8 mouse cellular contexts compared by ENCODE assay signal in the genomic region with DNA sequence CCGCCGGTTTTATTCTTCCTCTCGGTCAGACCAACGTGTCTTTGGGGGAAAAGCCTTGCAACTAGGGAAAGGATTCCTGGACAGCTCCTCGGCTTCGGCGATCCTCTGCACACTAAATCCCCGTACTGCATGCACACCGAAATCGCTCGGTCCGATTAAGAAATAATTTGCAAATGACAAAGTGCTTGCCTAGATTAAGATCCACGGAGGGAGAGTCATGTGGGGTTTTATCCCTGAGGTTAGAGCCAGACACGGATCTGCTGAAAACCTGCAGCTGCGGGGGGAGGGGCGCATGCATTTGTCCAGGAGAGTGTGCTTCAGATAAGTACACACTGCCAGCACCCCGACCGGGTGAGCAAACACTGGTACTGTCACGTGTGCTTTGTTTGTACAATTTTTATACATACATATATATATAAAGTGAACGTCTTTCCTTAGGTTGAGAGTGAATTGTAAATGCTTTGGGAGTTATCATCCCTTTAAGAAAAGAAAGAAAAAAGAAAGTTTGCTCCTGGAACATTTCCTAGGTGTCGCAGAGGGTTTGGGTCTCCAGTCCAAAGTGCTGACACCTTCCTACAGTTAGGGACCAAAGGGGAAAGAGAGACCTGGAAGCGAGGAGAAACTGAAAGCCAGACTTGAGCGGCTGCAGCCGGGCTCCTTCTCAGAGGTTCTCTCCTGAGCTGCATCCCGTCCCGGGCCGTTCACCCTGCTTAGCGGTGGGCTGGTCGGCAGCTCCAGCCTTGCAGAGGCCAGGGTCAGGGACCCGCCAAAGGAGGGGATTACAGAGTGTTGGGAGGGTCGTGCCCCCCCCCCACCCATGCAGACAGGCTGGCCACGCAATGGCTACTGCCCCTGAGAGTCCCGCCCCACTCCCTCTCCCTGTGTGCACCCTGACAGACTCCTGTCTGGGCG. TPM values are rescaled to one million over a fixed set of nuclear protein-coding genes. Genes with fewer than 3 reads are reported as not detected.
DNase-seq lines count a peak whose midpoint lies in the region; ATAC-seq and TF ChIP-seq lines count a peak whose summit lies in the region.

No protein-coding gene starts in this region.

- TF ChIP-seq POLR2A in limb, embryonic 14.5 days (IDR thresholded peaks at IDR 0.05; ENCODE audit: borderline replicate concordance, extremely low read depth, insufficient read depth, insufficient read length), result no peak
- no peak for TF ChIP-seq POLR2A in small intestine, adult 2 months (IDR thresholded peaks at IDR 0.05; ENCODE audit: low read depth, low read length)

- H3K4me3 ChIP-seq in lung, embryonic 15.5 days, result peak overlapping the region; percentile 35
- peak overlapping the region; percentile 59 for H3K4me3 ChIP-seq in forebrain, embryonic 13.5 days
- H3K4me3 ChIP-seq in limb, embryonic 14.5 days (replicated peaks; ENCODE audit: low read length), result peak overlapping the region; percentile 24
- peak overlapping the region; percentile 31; the same call in 1 of the 2 replicates for H3K4me3 ChIP-seq in small intestine, adult 2 months (ENCODE audit: low read depth, low read length)

- TF ChIP-seq CTCF in small intestine, adult 2 months (IDR thresholded peaks at IDR 0.05; ENCODE audit: extremely low read depth, insufficient read length, insufficient replicate concordance, low read depth, low read length), result no peak

- H3K9ac ChIP-seq in lung, embryonic 15.5 days, result no peak overlapping the region
- peak overlapping the region; percentile 91 for H3K9ac ChIP-seq in forebrain, embryonic 13.5 days
- H3K9ac ChIP-seq in limb, embryonic 14.5 days (ENCODE audit: low read depth, low read length, severe bottlenecking), result no peak overlapping the region

- no peak for DNase-seq in lung, postnatal 14 days
- DNase-seq in limb, embryonic 14.5 days (ENCODE audit: low spot score), result no peak
- DNase-seq in urinary bladder, postnatal 25 days (ENCODE audit: low spot score), result no peak
- no peak for DNase-seq in adrenal gland, postnatal 36 days
- DNase-seq in spleen, postnatal 36 days (ENCODE audit: low spot score in 2 of 2), result no peak

- peaks cover 29% of the 10 kb centered on the region for H3K4me1 ChIP-seq in lung, embryonic 15.5 days
- H3K4me1 ChIP-seq in forebrain, embryonic 13.5 days, result peaks cover 68% of the 10 kb centered on the region
- peaks cover 8% of the 10 kb centered on the region; the same call in 1 of the 2 replicates for H3K4me1 ChIP-seq in limb, embryonic 14.5 days (ENCODE audit: control insufficient read depth, insufficient read depth, low read length)
- H3K4me1 ChIP-seq in small intestine, adult 2 months (ENCODE audit: control insufficient read depth, insufficient read depth, insufficient read length, low read length), result peaks cover 2% of the 10 kb centered on the region; the same call in 1 of the 2 replicates

- peak overlapping the region; percentile 63 for H3K4me2 ChIP-seq in lung, embryonic 15.5 days
- H3K4me2 ChIP-seq in forebrain, embryonic 13.5 days, result peak overlapping the region; percentile 88
- peak overlapping the region; percentile 29 for H3K4me2 ChIP-seq in limb, embryonic 14.5 days (replicated peaks; ENCODE audit: low read depth, low read length, severe bottlenecking)

- no peaks in the 10 kb centered on the region for H3K36me3 ChIP-seq in lung, embryonic 15.5 days
- no peaks in the 10 kb centered on the region for H3K36me3 ChIP-seq in forebrain, embryonic 13.5 days (ENCODE audit: poor library complexity, severe bottlenecking)
- no peaks in the 10 kb centered on the region for H3K36me3 ChIP-seq in limb, embryonic 14.5 days (ENCODE audit: control insufficient read depth, insufficient read depth, low read length)
- H3K36me3 ChIP-seq in small intestine, adult 2 months (ENCODE audit: control insufficient read depth, insufficient read depth, low read length), result no peaks in the 10 kb centered on the region

- no peak overlapping the region for H3K27ac ChIP-seq in lung, embryonic 15.5 days
- H3K27ac ChIP-seq in forebrain, embryonic 13.5 days, result peak overlapping the region; percentile 97
- no peak overlapping the region for H3K27ac ChIP-seq in limb, embryonic 14.5 days (replicated peaks; ENCODE audit: low read depth, low read length)
- H3K27ac ChIP-seq in small intestine, adult 2 months (ENCODE audit: insufficient read depth, low read depth, low read length), result no peak overlapping the region

- 0 out of 2 replicates have a peak, but pooled peaks have one; percentile 41 for ATAC-seq in lung, embryonic 15.5 days (ENCODE audit: borderline replicate concordance, extremely low read depth, low FRiP score, low TSS enrichment)
- peak; percentile 14; the same call in 1 of the 2 replicates for ATAC-seq in forebrain, embryonic 13.5 days
- no peak for ATAC-seq in limb, embryonic 14.5 days (ENCODE audit: low FRiP score, low read depth)

- peaks cover 100% of the 10 kb centered on the region for H3K27me3 ChIP-seq in lung, embryonic 15.5 days
- peaks cover 87% of the 10 kb centered on the region for H3K27me3 ChIP-seq in forebrain, embryonic 13.5 days
- peaks cover 98% of the 10 kb centered on the region for H3K27me3 ChIP-seq in limb, embryonic 14.5 days (ENCODE audit: control insufficient read depth, insufficient read depth, low read length)
- peaks cover 64% of the 10 kb centered on the region for H3K27me3 ChIP-seq in small intestine, adult 2 months (ENCODE audit: control insufficient read depth, insufficient read depth, low read length)

- H3K9me3 ChIP-seq in lung, embryonic 15.5 days, result no peaks in the 10 kb centered on the region
- no peaks in the 10 kb centered on the region for H3K9me3 ChIP-seq in forebrain, embryonic 13.5 days (replicated peaks)
- H3K9me3 ChIP-seq in limb, embryonic 14.5 days (ENCODE audit: control insufficient read depth, low read length), result no peaks in the 10 kb centered on the region

- under 1% methylated on average over 34 of the region's 34 CpGs for WGBS in lung, embryonic 15.5 days
- WGBS in forebrain, embryonic 13.5 days, result under 1% methylated on average over 33 of the region's 34 CpGs
- under 1% methylated on average over 33 of the region's 34 CpGs for WGBS in limb, embryonic 14.5 days
- WGBS in small intestine, adult 2 months, result 2% methylated on average over 34 of the region's 34 CpGs

RNA-seq across cellular contexts. Expression of a gene that starts 10.9 kb away (rescaled TPM):
- polyA plus RNA-seq in lung, embryonic 15.5 days (2015; fragmentation: Nextera tagmentation; extraction: Ambion mirVana), result not detected in 2 replicates
- 7.7 and 8.8 TPM in 2 replicates for polyA plus RNA-seq in forebrain, embryonic 13.5 days (2015; fragmentation: Nextera tagmentation; extraction: Ambion mirVana)
- polyA plus RNA-seq in limb, embryonic 14.5 days (2012; rRNA removed), result 0.05 and 0.13 TPM in 2 replicates
- polyA plus RNA-seq in limb, embryonic 14.5 days (2014; fragmentation: Nextera tagmentation; extraction: Ambion mirVana), result not detected in 2 replicates
- not detected in 2 replicates for polyA plus RNA-seq in small intestine, adult 2 months (2012; rRNA removed)
- not detected for total RNA-seq in adrenal gland, postnatal 36 days (2021)

Comparison
In these comparisons a context has a peak if more than half of its experiments do, and no peak if none do; other contexts are left out.
1. H3K4me2 ChIP-seq: peak in every context shown above with its lines; median percentile 88 in forebrain, embryonic 13.5 days; 63 in lung, embryonic 15.5 days; 29 in limb, embryonic 14.5 days.